Mouse (Mus musculus): Measurements from ENCODE around the gene Hdac10. TPM values are rescaled to one million over a fixed set of nuclear protein-coding genes. Genes with fewer than 3 reads are reported as not detected.
A peak's percentile ranks its signal among the peaks of the same experiment; 100 is the strongest.

Gene Hdac10
- polyA plus RNA-seq, 1 experiment: 0.33 TPM

DNA sequence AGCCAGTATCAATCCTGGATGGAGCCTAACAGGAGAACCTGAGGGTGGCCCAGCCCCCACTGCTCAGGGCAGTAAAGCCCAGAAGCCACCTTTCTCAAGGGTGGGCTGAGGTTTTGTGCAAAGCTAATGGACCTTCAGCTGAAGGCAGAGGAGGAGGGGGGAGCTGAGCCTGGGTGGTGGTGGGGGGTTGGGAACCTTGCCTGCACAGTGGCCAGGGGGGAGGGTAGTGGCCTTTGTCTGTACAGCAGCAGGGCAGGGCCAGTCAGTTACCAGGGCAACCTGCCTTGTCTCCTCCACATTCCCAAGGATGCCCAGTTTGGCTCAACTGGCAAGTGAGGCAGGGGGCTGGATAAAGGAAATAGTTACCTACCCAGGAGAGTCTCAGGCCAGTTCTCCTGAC is 23.8 kb upstream of the Hdac10 start:
- H3K27me3 ChIP-seq (ENCODE audit: control insufficient read depth): peaks cover 40% of the 10 kb centered on the region
- no peak for TF ChIP-seq GATA1 (IDR thresholded peaks at IDR 0.05; ENCODE audit: low read length)
- TF ChIP-seq TAL1 (IDR thresholded peaks at IDR 0.05; ENCODE audit: low read length): no peak
- no peak overlapping the region for H3K4me3 ChIP-seq (replicated peaks)
- H3K4me1 ChIP-seq (ENCODE audit: control insufficient read depth): peaks cover 5% of the 10 kb centered on the region
- peaks cover 16% of the 10 kb centered on the region for H3K36me3 ChIP-seq (ENCODE audit: control insufficient read depth)
- peaks cover 3% of the 10 kb centered on the region; the same call in 1 of the 2 replicates for H3K9me3 ChIP-seq (ENCODE audit: control insufficient read depth, low read length)

DNA sequence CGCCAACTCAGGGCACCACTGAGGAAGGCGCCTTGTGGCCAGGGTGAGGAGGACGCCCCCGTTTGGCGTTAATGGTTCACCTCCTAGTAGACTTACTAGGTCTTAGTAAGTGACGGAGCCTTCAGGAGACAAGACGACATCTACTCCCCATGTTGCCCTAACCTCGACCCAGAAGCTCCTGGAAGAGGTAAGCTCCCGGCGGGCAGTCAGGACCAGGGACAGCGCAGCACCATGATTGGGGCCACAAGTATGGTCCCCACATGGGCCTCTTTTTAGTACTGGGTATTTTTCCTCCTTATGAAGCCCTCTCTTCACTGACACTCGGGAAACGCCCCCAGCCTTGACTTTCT is 21.5 kb upstream of the Hdac10 start:
- no peak overlapping the region for H3K4me3 ChIP-seq (replicated peaks)
- peaks cover 3% of the 10 kb centered on the region; the same call in 1 of the 2 replicates for H3K9me3 ChIP-seq (ENCODE audit: control insufficient read depth, low read length)
- no peaks in the 10 kb centered on the region; the same call in 1 of the 2 replicates for H3K36me3 ChIP-seq (ENCODE audit: control insufficient read depth)
- peaks cover 11% of the 10 kb centered on the region for H3K4me1 ChIP-seq (ENCODE audit: control insufficient read depth)
- no peak for TF ChIP-seq GATA1 (IDR thresholded peaks at IDR 0.05; ENCODE audit: low read length)
- no peak for TF ChIP-seq TAL1 (IDR thresholded peaks at IDR 0.05; ENCODE audit: low read length)
- peaks cover 63% of the 10 kb centered on the region for H3K27me3 ChIP-seq (ENCODE audit: control insufficient read depth)

DNA sequence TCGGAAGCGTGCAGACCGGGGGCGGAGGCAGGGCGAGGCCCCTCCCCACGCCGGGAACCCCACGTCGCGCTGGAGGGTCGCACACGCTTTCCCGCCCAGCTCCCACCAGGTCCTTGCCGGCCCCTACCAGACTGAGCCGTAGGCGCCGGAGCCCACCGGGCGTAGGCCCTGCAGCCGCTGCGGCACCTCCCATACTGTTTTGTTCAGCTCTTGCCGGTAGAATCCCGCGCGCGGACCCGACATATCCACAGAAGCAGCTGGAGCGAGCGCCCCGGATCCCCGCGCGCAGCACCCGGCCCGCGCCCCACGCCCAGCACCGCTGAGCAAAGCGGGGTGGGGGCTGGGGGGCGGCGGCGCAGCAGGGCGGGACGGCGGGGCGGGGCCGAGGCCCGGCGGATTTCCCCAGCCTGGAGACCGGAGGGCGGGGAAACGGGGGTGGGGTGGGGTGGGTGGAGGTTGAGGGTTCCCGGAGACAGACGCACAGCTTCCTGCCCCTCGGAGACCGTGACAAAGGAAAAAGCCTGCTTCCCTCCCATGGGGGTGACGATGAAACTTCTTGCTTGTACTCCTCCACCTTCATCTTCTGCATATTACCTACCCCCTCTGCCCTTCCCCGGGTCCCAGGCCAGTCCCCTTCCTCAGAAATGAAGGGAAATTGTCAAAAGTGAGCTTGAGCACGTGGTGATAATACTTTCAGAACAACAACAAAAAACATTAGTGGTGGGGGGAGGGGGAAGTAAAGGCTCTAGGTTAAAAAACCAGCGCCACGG is 21.0 kb upstream of the Hdac10 start, which contains the start of gene Mapk11:
TSS of gene Mapk11 (minus strand) at position 358 of the 770 bp plus-strand sequence.
- Histone ChIP-seq H3K4me1 (ENCODE audit: control insufficient read depth) (peaks cover 11% of the 10 kb centered on the region), H3K9me3 (ENCODE audit: control insufficient read depth, low read length) (peaks cover 3% of the 10 kb centered on the region; the same call in 1 of the 2 replicates), H3K27me3 (ENCODE audit: control insufficient read depth) (peaks cover 68% of the 10 kb centered on the region), H3K36me3 (ENCODE audit: control insufficient read depth) (no peaks in the 10 kb centered on the region; the same call in 1 of the 2 replicates), H3K4me3 (replicated peaks) (peak within 1 kb of the TSS; percentile 36)
- TF ChIP-seq GATA1 (IDR thresholded peaks at IDR 0.05; ENCODE audit: low read length) (no peak), TAL1 (IDR thresholded peaks at IDR 0.05; ENCODE audit: low read length) (no peak)

DNA sequence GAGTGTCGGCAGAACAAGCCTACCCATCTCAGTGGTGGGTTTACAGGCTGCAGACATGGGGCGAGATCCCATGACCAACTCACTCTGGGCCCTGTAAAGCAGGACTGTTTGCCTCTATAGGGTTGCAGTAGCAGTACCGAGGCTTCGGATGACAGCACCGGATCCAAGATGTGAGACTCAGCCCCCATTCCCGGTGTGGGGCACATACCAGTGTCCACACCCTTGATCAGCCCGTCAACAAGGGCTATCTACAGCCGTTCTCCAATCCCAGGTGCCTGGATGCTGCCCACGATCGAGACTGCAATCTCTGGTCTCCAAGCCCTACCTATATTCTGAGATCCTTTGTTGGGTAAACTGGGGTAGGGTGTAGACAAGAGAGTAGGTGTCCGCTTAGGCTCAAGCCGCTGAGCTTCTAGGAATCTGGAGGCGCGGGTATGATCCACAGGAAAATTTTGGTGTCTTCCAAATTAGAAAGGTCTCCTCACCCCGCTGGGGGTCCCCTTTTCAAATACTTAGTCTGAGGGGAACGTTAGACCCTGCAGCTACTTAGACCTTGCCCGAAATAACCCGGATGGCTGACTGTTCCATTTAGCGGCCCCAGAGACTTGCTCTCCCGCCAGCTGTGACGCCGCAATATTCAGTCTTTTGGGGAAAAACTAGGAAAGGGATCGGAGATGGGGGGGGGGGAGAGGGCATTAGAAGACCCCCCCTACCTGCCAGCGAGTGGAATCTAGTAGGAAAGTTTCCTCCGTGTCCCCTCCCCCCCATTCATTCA is 20.2 kb upstream of the Hdac10 start:
- H3K4me1 ChIP-seq (ENCODE audit: control insufficient read depth): peaks cover 11% of the 10 kb centered on the region
- H3K27me3 ChIP-seq (ENCODE audit: control insufficient read depth): peaks cover 74% of the 10 kb centered on the region
- H3K36me3 ChIP-seq (ENCODE audit: control insufficient read depth): no peaks in the 10 kb centered on the region
- no peak for TF ChIP-seq TAL1 (IDR thresholded peaks at IDR 0.05; ENCODE audit: low read length)
- no peak for TF ChIP-seq GATA1 (IDR thresholded peaks at IDR 0.05; ENCODE audit: low read length)
- peak overlapping the region; percentile 36 for H3K4me3 ChIP-seq (replicated peaks)
- H3K9me3 ChIP-seq (ENCODE audit: control insufficient read depth, low read length): peaks cover 3% of the 10 kb centered on the region; the same call in 1 of the 2 replicates

DNA sequence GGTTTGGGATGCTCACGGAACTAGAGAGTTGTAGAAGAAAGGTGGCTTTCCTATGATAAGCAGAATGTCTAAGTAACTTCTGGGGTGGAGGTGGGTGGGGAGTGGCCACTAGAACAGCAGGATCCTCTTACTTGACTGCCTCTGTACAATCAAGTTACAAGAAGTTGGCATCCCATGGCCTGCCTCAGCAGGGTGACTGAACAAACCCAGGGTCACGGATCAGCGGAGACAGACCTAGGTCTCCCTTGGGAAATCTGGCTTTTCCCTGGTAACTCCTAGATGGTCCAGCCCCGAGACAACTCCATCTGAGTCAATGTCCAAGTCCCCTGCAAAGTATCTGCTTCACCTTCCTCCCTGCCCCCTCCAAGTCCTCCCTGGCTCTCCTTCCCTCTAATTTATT is 19.4 kb upstream of the Hdac10 start:
- Histone ChIP-seq H3K9me3 (ENCODE audit: control insufficient read depth, low read length) (peaks cover 3% of the 10 kb centered on the region; the same call in 1 of the 2 replicates), H3K36me3 (ENCODE audit: control insufficient read depth) (no peaks in the 10 kb centered on the region), H3K27me3 (ENCODE audit: control insufficient read depth) (peaks cover 82% of the 10 kb centered on the region), H3K4me3 (replicated peaks) (no peak overlapping the region), H3K4me1 (ENCODE audit: control insufficient read depth) (peaks cover 11% of the 10 kb centered on the region)
- TF ChIP-seq GATA1 (IDR thresholded peaks at IDR 0.05; ENCODE audit: low read length) (no peak), TAL1 (IDR thresholded peaks at IDR 0.05; ENCODE audit: low read length) (no peak)

DNA sequence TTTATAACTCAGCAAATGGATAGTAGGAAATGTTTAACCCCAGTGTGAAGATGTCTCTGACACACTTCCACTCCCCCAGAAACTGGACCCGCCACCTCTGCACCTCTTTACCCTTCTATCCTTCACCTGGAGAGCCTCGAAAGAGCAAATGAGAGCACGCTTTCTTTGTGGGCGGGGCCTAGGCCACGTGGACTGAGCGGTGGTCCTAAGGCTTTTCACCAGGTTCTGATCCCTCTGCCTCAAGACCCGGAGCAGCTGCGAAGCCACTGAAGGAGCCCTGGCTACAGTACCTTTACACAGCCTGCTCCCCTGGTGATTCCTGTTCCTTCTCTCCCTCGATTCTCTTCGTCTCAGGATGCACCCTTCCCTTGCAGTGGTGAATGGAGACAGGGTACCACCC is 19.0 kb upstream of the Hdac10 start:
- no peak overlapping the region for H3K4me3 ChIP-seq (replicated peaks)
- TF ChIP-seq GATA1 (IDR thresholded peaks at IDR 0.05; ENCODE audit: low read length): no peak
- TF ChIP-seq TAL1 (IDR thresholded peaks at IDR 0.05; ENCODE audit: low read length): no peak
- H3K9me3 ChIP-seq (ENCODE audit: control insufficient read depth, low read length): peaks cover 3% of the 10 kb centered on the region; the same call in 1 of the 2 replicates
- H3K27me3 ChIP-seq (ENCODE audit: control insufficient read depth): peaks cover 87% of the 10 kb centered on the region
- H3K36me3 ChIP-seq (ENCODE audit: control insufficient read depth): no peaks in the 10 kb centered on the region
- H3K4me1 ChIP-seq (ENCODE audit: control insufficient read depth): peaks cover 11% of the 10 kb centered on the region

DNA sequence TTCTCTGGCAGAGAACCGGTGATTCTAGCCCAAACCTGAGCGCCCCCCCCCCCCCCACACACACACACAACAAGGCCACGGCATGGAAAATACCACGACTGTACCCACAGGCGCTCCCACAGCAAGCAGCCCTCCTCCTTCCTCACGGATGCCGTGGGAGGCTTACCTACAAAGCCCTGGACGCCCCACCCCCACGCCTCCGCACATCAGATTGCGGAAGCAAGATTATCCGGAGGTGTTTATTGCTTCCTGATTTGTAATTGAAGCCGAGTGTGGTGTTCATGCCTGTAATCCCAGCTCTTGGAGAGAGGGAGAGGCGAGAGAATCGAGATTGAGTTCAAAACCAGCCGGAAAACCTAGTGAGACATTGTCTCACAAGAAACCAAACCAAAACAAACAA is 18.5 kb upstream of the Hdac10 start:
- Histone ChIP-seq H3K27me3 (ENCODE audit: control insufficient read depth) (peaks cover 88% of the 10 kb centered on the region), H3K36me3 (ENCODE audit: control insufficient read depth) (no peaks in the 10 kb centered on the region), H3K9me3 (ENCODE audit: control insufficient read depth, low read length) (peaks cover 3% of the 10 kb centered on the region; the same call in 1 of the 2 replicates), H3K4me3 (replicated peaks) (no peak overlapping the region), H3K4me1 (ENCODE audit: control insufficient read depth) (peaks cover 11% of the 10 kb centered on the region)
- TF ChIP-seq TAL1 (IDR thresholded peaks at IDR 0.05; ENCODE audit: low read length) (no peak), GATA1 (IDR thresholded peaks at IDR 0.05; ENCODE audit: low read length) (no peak)

DNA sequence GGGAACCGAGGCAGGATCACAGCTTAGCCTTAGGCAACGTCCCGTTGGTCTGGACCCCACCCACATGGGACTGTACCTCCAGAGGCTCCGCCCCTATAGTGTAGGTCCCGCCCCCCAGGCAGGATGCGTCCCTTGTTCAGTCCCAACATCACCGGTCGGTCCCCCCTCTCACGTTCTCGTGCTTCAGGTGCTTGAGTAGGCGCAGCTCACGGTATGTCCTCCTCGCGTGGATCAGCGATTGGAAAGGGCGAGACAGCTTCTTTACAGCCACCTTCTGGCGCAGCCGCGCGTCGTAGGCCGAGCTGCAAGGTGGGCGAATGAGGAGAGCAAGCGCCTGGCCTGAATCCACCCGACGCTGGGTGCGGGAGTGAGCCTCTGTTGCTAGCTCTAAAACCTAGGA is 18.0 kb upstream of the Hdac10 start:
- no peaks in the 10 kb centered on the region for H3K36me3 ChIP-seq (ENCODE audit: control insufficient read depth)
- peaks cover 93% of the 10 kb centered on the region for H3K27me3 ChIP-seq (ENCODE audit: control insufficient read depth)
- H3K4me1 ChIP-seq (ENCODE audit: control insufficient read depth): peaks cover 11% of the 10 kb centered on the region
- peaks cover 3% of the 10 kb centered on the region; the same call in 1 of the 2 replicates for H3K9me3 ChIP-seq (ENCODE audit: control insufficient read depth, low read length)
- no peak overlapping the region for H3K4me3 ChIP-seq (replicated peaks)
- TF ChIP-seq GATA1 (IDR thresholded peaks at IDR 0.05; ENCODE audit: low read length): no peak
- TF ChIP-seq TAL1 (IDR thresholded peaks at IDR 0.05; ENCODE audit: low read length): no peak

DNA sequence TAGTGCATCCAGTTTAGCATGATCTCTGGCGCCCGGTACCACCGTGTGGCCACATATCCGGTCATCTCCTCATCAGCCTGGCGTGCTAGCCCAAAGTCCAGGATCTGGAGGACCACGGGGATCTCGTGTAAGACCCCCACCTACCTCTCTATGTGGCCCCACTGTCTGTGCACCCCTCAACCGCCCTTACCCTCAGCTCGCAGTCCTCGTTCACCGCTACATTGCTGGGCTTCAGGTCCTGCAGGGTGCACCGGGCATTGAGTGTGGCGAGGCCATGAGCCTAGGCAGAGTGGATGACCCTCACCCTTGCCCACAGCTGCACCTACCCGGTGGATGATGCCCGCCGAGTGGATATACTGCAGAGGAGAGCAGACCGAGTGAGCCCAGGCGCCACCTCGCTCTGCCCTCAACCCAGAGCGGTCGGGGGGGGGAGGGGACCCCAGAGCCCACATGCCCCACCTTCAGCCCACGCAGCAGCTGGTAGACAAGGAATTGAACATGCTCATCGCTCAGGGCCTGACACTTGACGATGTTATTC is 17.4 kb upstream of the Hdac10 start:
- TF ChIP-seq GATA1 (IDR thresholded peaks at IDR 0.05; ENCODE audit: low read length) (no peak), TAL1 (IDR thresholded peaks at IDR 0.05; ENCODE audit: low read length) (no peak)
- Histone ChIP-seq H3K27me3 (ENCODE audit: control insufficient read depth) (peaks cover 98% of the 10 kb centered on the region), H3K9me3 (ENCODE audit: control insufficient read depth, low read length) (peaks cover 3% of the 10 kb centered on the region; the same call in 1 of the 2 replicates), H3K4me3 (replicated peaks) (no peak overlapping the region), H3K4me1 (ENCODE audit: control insufficient read depth) (peaks cover 11% of the 10 kb centered on the region), H3K36me3 (ENCODE audit: control insufficient read depth) (no peaks in the 10 kb centered on the region)

Data from erythroblast, embryonic 14.5 days (primary cell).